Mouse (Mus musculus): ENCODE data around the gene Dda1.

Gene Dda1

GRCm38 (mm10) chr8:71468001-71468400 lies 998 bp upstream of the Dda1 start:
- DNase-seq (ENCODE audit: low read depth, low spot score): no peak

GRCm38 (mm10) chr8:71469411-71469810 lies 412 bp downstream of the Dda1 start:
- DNase-seq (ENCODE audit: low read depth, low spot score): peak; percentile 37

GRCm38 (mm10) chr8:71470146-71470912 lies 1.3 kb downstream of the Dda1 start:
- DNase-seq (ENCODE audit: low read depth, low spot score): no peak

- no peak for DNase-seq (ENCODE audit: low read depth, low spot score)
Measured at GRCm38 (mm10) chr8:71470913-71471255, 1.9 kb downstream of the Dda1 start.

- DNase-seq (ENCODE audit: low read depth, low spot score): no peak
Measured at GRCm38 (mm10) chr8:71471861-71472260, 2.9 kb downstream of the Dda1 start.

- DNase-seq (ENCODE audit: low read depth, low spot score): no peak
Measured at GRCm38 (mm10) chr8:71472601-71473386, 3.8 kb downstream of the Dda1 start.

- no peak for DNase-seq (ENCODE audit: low read depth, low spot score)
Measured at GRCm38 (mm10) chr8:71474344-71474743, 5.3 kb downstream of the Dda1 start.

GRCm38 (mm10) chr8:71474785-71475701 lies 6.0 kb downstream of the Dda1 start:
- DNase-seq (ENCODE audit: low read depth, low spot score): no peak

- DNase-seq (ENCODE audit: low read depth, low spot score): no peak
Measured at GRCm38 (mm10) chr8:71475702-71476075, 6.7 kb downstream of the Dda1 start.

- peak; percentile 70 for DNase-seq (ENCODE audit: low read depth, low spot score)
Measured at GRCm38 (mm10) chr8:71476099-71476940, 7.3 kb downstream of the Dda1 start.

GRCm38 (mm10) chr8:71477196-71477845 lies 8.3 kb downstream of the Dda1 start:
- DNase-seq (ENCODE audit: low read depth, low spot score): peak; percentile 56

GRCm38 (mm10) chr8:71478943-71479342 lies 9.9 kb downstream of the Dda1 start:
- DNase-seq (ENCODE audit: low read depth, low spot score): no peak

- peak; percentile 82 for DNase-seq (ENCODE audit: low read depth, low spot score)
Measured at GRCm38 (mm10) chr8:71483932-71484331, 14.9 kb downstream of the Dda1 start.

GRCm38 (mm10) chr8:71484736-71485135 lies 15.7 kb downstream of the Dda1 start:
- no peak for DNase-seq (ENCODE audit: low read depth, low spot score)

- peak; percentile 76 for DNase-seq (ENCODE audit: low read depth, low spot score)
Measured at GRCm38 (mm10) chr8:71485142-71486135, 16.4 kb downstream of the Dda1 start, which contains the start of gene Ano8. Ano8 (minus strand) TSS chr8:71485963.

GRCm38 (mm10) chr8:71486136-71486529 lies 17.1 kb downstream of the Dda1 start:
- no peak for DNase-seq (ENCODE audit: low read depth, low spot score)

- DNase-seq (ENCODE audit: low read depth, low spot score): peak; percentile 54
Measured at GRCm38 (mm10) chr8:71487691-71488445, 18.9 kb downstream of the Dda1 start, which contains the start of gene Gtpbp3. Gtpbp3 (plus strand) TSS chr8:71488103.

GRCm38 (mm10) chr8:71488454-71488853 lies 19.5 kb downstream of the Dda1 start:
- peak; percentile 97 for DNase-seq (ENCODE audit: low read depth, low spot score)

Data from forelimb bud, embryonic 11.5 days (tissue).